Mouse (Mus musculus) neural tube, embryonic 13.5 days (tissue): ENCODE measurements at regions not wholly inside any gene's neighbourhood (a gene's known extent, or its start where the extent isn't known, plus 50 kb on each side); places are given as distances from the start of the nearest gene placed in this dataset.

Source experiments
- ATAC-seq: fragments of 200-750 bp; cut with Nextera tagmentation; 2 replicates; pipeline ENCODE4 v1.8.0; 2017; ENCODE audit warnings: low read depth, mild to moderate bottlenecking, moderate TSS enrichment, moderate library complexity
- H3K27ac ChIP-seq: fragments of 300-500 bp; sonication (generic); replicated peaks from 2 replicates; pipeline ENCODE4 v1.5.1; 2015; ENCODE audit warnings: moderate library complexity, mild to moderate bottlenecking, inconsistent platforms
- H3K27me3 ChIP-seq: fragments of 300-500 bp; sonication (generic); 2 replicates; pipeline ENCODE4 v1.6.1; 2015; ENCODE audit warnings: mild to moderate bottlenecking, inconsistent platforms
- H3K36me3 ChIP-seq: fragments of 300-500 bp; sonication (generic); 2 replicates; pipeline ENCODE4 v1.6.1; 2015; ENCODE audit warnings: mild to moderate bottlenecking, inconsistent platforms
- H3K4me1 ChIP-seq: fragments of 300-500 bp; sonication (generic); replicated peaks from 2 replicates; pipeline ENCODE4 v1.6.1; 2015; ENCODE audit warnings: inconsistent platforms
- H3K4me2 ChIP-seq: fragments of 300-500 bp; sonication (generic); 2 replicates; pipeline ENCODE4 v1.6.1; 2015; ENCODE audit warnings: inconsistent platforms, mild to moderate bottlenecking, moderate library complexity
- H3K4me3 ChIP-seq: fragments of 300-500 bp; sonication (generic); 2 replicates; pipeline ENCODE4 v1.5.1; 2015; ENCODE audit warnings: mild to moderate bottlenecking, inconsistent platforms
- H3K9ac ChIP-seq: fragments of 300-500 bp; sonication (generic); 2 replicates; pipeline ENCODE4 v1.6.1; 2015; ENCODE audit warnings: moderate library complexity, mild to moderate bottlenecking, inconsistent platforms
- H3K9me3 ChIP-seq: fragments of 300-500 bp; sonication (generic); 2 replicates; pipeline ENCODE4 v1.6.1; 2016; ENCODE audit warnings: inconsistent platforms
- WGBS: fragments of 180-500 bp; shearing (Covaris S2); methylation state at CpG from one replicate; pipeline ENCODE4 v1.1.7; 2015; 5-methylcytosine and 5-hydroxymethylcytosine counted together

GRCm38 (mm10) chr12:70713499-70714280 lies 111.6 kb upstream of the Frmd6 start:
- no peaks in the 10 kb centered on the region for H3K4me1 ChIP-seq
- H3K27me3 ChIP-seq: no peaks in the 10 kb centered on the region
- no peak overlapping the region for H3K4me2 ChIP-seq
- H3K36me3 ChIP-seq: no peaks in the 10 kb centered on the region
- H3K9ac ChIP-seq: no peak overlapping the region
- no peak overlapping the region for H3K27ac ChIP-seq
- H3K4me3 ChIP-seq: no peak overlapping the region
- 73% methylated on average over 18 of the region's 18 CpGs for WGBS
- H3K9me3 ChIP-seq: no peaks in the 10 kb centered on the region
- ATAC-seq: no peak

GRCm38 (mm10) chr12:70714281-70714679 lies 111.0 kb upstream of the Frmd6 start:
- Histone ChIP-seq H3K4me1 (no peaks in the 10 kb centered on the region), H3K4me3 (no peak overlapping the region), H3K4me2 (no peak overlapping the region), H3K27me3 (no peaks in the 10 kb centered on the region), H3K36me3 (no peaks in the 10 kb centered on the region), H3K9me3 (no peaks in the 10 kb centered on the region), H3K27ac (no peak overlapping the region), H3K9ac (no peak overlapping the region)
- WGBS: 49% methylated on average over 11 of the region's 11 CpGs
- ATAC-seq: no peak

DNA sequence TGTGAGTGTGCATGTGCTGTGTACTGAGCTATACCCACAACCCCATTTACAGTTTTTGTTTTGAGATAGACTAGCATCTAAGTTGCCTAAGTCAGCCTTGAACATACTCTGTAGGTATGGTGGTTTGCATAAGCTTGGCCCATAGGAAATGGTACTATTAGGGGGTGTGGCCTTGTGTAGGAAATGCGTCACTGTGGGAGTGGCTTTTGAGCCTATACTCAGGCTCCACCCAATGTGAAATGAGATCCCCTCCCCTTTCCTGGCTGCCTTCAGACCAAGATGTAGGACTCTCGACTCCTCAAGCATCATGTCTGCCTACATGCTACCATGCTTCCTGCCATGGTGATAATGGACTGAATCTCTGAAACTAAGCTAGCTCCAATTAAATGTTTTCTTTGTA lies 109.5 kb upstream of the Frmd6 start:
- Histone ChIP-seq H3K9ac (no peak overlapping the region), H3K4me2 (no peak overlapping the region), H3K4me1 (no peaks in the 10 kb centered on the region), H3K4me3 (no peak overlapping the region), H3K27me3 (no peaks in the 10 kb centered on the region), H3K27ac (no peak overlapping the region), H3K9me3 (no peaks in the 10 kb centered on the region), H3K36me3 (no peaks in the 10 kb centered on the region)
- ATAC-seq: no peak
- WGBS: 89% methylated on average over 2 of the region's 2 CpGs

- Histone ChIP-seq H3K4me1 (no peaks in the 10 kb centered on the region), H3K27me3 (no peaks in the 10 kb centered on the region), H3K4me3 (no peak overlapping the region), H3K36me3 (no peaks in the 10 kb centered on the region), H3K4me2 (no peak overlapping the region), H3K9me3 (no peaks in the 10 kb centered on the region), H3K9ac (no peak overlapping the region), H3K27ac (no peak overlapping the region)
- WGBS: 63% methylated on average over 1 of the region's 1 CpGs
- ATAC-seq: no peak
Observed at GRCm38 (mm10) chr12:70718602-70719001, 106.7 kb upstream of the Frmd6 start.

- H3K4me1 ChIP-seq: no peaks in the 10 kb centered on the region
- no peak for ATAC-seq
- H3K4me2 ChIP-seq: no peak overlapping the region
- WGBS: 86% methylated on average over 4 of the region's 4 CpGs
- H3K4me3 ChIP-seq: no peak overlapping the region
- H3K27me3 ChIP-seq: no peaks in the 10 kb centered on the region
- H3K36me3 ChIP-seq: no peaks in the 10 kb centered on the region
- H3K9ac ChIP-seq: no peak overlapping the region
- no peak overlapping the region for H3K27ac ChIP-seq
- H3K9me3 ChIP-seq: no peaks in the 10 kb centered on the region
Observed at GRCm38 (mm10) chr12:70719255-70719654, 106.1 kb upstream of the Frmd6 start.

GRCm38 (mm10) chr12:70720178-70720894 lies 105.0 kb upstream of the Frmd6 start:
- 87% methylated on average over 12 of the region's 12 CpGs for WGBS

GRCm38 (mm10) chr12:70725326-70725725 lies 100.0 kb upstream of the Frmd6 start:
- Histone ChIP-seq H3K27ac (no peak overlapping the region), H3K4me3 (no peak overlapping the region), H3K4me2 (no peak overlapping the region), H3K36me3 (no peaks in the 10 kb centered on the region), H3K4me1 (no peaks in the 10 kb centered on the region), H3K9me3 (no peaks in the 10 kb centered on the region), H3K27me3 (no peaks in the 10 kb centered on the region), H3K9ac (no peak overlapping the region)
- 97% methylated on average over 1 of the region's 1 CpGs for WGBS
- no peak for ATAC-seq

More at GRCm38 (mm10) chr12:70720178-70720894, 105.0 kb upstream of the Frmd6 start:
- no peaks in the 10 kb centered on the region for H3K27me3 ChIP-seq
- no peaks in the 10 kb centered on the region for H3K4me1 ChIP-seq
- H3K4me2 ChIP-seq: no peak overlapping the region
- no peaks in the 10 kb centered on the region for H3K36me3 ChIP-seq
- no peak overlapping the region for H3K4me3 ChIP-seq
- no peak overlapping the region for H3K9ac ChIP-seq
- no peaks in the 10 kb centered on the region for H3K9me3 ChIP-seq
- no peak overlapping the region for H3K27ac ChIP-seq
- ATAC-seq: no peak

GRCm38 (mm10) chr12:70727496-70728259 lies 97.6 kb upstream of the Frmd6 start:
- no peaks in the 10 kb centered on the region for H3K36me3 ChIP-seq
- H3K27ac ChIP-seq: no peak overlapping the region
- no peak overlapping the region for H3K4me2 ChIP-seq
- no peak for ATAC-seq
- H3K27me3 ChIP-seq: no peaks in the 10 kb centered on the region
- H3K9me3 ChIP-seq: no peaks in the 10 kb centered on the region
- 76% methylated on average over 10 of the region's 10 CpGs for WGBS
- no peak overlapping the region for H3K9ac ChIP-seq
- H3K4me3 ChIP-seq: no peak overlapping the region
- H3K4me1 ChIP-seq: no peaks in the 10 kb centered on the region

- Histone ChIP-seq H3K36me3 (no peaks in the 10 kb centered on the region), H3K4me3 (no peak overlapping the region), H3K9me3 (no peaks in the 10 kb centered on the region), H3K4me2 (no peak overlapping the region), H3K4me1 (no peaks in the 10 kb centered on the region), H3K27me3 (no peaks in the 10 kb centered on the region), H3K9ac (no peak overlapping the region), H3K27ac (no peak overlapping the region)
- 82% methylated on average over 1 of the region's 1 CpGs for WGBS
- no peak for ATAC-seq
Observed at GRCm38 (mm10) chr12:70728407-70728806, 96.9 kb upstream of the Frmd6 start.

DNA sequence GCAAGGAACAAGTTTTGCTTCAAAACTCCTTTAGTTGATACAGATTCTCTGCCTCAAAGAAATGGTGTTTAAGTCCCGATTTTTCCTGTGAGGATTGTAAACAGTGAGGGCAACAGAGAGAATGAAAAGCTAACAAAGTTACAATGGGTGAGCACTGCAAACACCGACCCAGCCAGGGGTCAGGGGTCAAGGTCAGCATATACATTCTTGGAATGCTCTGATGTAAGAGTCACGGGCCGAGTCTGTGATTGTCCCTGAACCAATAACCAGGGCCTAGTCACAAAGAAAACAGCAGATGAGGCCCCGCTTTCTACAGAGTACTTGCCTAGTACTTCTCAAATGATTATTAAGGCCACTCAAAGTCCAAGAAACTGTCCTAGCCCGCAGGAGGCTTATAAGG lies 95.4 kb upstream of the Frmd6 start:
- no peak overlapping the region for H3K9ac ChIP-seq
- 41% methylated on average over 6 of the region's 6 CpGs for WGBS
- H3K27me3 ChIP-seq: no peaks in the 10 kb centered on the region
- no peak overlapping the region for H3K27ac ChIP-seq
- H3K4me1 ChIP-seq: no peaks in the 10 kb centered on the region
- H3K4me2 ChIP-seq: no peak overlapping the region
- no peaks in the 10 kb centered on the region for H3K9me3 ChIP-seq
- ATAC-seq: no peak
- no peak overlapping the region for H3K4me3 ChIP-seq
- no peaks in the 10 kb centered on the region for H3K36me3 ChIP-seq

DNA sequence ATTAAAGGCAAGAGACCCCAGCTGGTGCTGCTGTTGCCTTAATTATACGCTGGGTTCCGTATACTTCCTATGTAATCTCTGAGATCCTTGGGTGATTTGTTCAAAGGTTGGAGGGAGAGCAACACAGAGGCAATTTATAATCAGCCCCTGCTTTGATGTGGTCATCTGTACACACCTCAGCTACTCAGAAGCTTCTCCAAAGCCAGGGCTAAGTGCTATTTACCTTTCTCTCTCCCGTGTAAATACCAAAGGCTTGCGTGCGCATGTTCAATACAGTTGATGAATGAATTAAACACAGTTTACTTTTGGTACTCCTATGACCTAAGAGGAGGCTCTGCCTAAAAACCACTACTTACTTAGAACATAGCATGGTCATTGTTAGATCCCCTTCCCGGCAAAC lies 93.8 kb upstream of the Frmd6 start:
- no peak overlapping the region for H3K4me2 ChIP-seq
- no peaks in the 10 kb centered on the region for H3K36me3 ChIP-seq
- H3K9ac ChIP-seq: no peak overlapping the region
- no peak for ATAC-seq
- H3K4me3 ChIP-seq: no peak overlapping the region
- H3K4me1 ChIP-seq: no peaks in the 10 kb centered on the region
- 83% methylated on average over 6 of the region's 6 CpGs for WGBS
- no peak overlapping the region for H3K27ac ChIP-seq
- H3K9me3 ChIP-seq: no peaks in the 10 kb centered on the region
- H3K27me3 ChIP-seq: no peaks in the 10 kb centered on the region

DNA sequence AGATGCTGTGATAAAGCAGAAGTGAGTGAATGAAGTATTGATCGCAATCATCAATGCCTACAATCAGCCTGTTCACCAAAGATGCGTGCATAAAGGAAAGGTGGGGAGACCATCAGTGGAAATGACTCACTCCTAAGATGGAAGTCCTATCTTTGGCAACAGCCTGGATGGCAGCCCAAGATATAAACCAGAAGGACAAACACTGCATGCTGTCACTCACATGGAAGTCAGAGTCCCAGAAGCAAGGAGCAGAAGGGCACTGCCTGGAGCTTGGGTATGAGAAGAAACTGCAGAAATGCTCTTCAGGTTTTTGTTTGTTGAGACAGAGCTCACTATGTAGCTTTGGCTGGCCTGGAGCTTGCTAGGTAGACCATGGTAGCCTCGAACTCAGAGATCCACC lies 92.7 kb upstream of the Frmd6 start:
- no peaks in the 10 kb centered on the region for H3K9me3 ChIP-seq
- no peak for ATAC-seq
- H3K27me3 ChIP-seq: no peaks in the 10 kb centered on the region
- H3K9ac ChIP-seq: no peak overlapping the region
- no peak overlapping the region for H3K27ac ChIP-seq
- H3K4me3 ChIP-seq: no peak overlapping the region
- H3K4me1 ChIP-seq: no peaks in the 10 kb centered on the region
- 92% methylated on average over 3 of the region's 3 CpGs for WGBS
- H3K36me3 ChIP-seq: no peaks in the 10 kb centered on the region
- H3K4me2 ChIP-seq: no peak overlapping the region
